Mouse (Mus musculus) spleen, adult 2 months (tissue): ENCODE measurements around the gene Kat5. TPM values are rescaled to one million over a fixed set of nuclear protein-coding genes. Genes with fewer than 3 reads are reported as not detected.

Experiments
- DNase-seq, 2 experiments: peaks; one replicate each; pipeline versions ENCODE4 v3.0.0 to v3.0.0-alpha.2; 2012 to 2021; ENCODE audit warnings: low spot score in 2 of 2, low read depth in 1 of 2
- H3K27ac ChIP-seq: fragments of 200-500 bp; 2 replicates; pipeline ENCODE4 v1.5.1; 2012; ENCODE audit warnings: low read length, inconsistent platforms; ENCODE audit not compliant: insufficient read depth
- H3K27me3 ChIP-seq: fragments of 200-500 bp; 2 replicates; pipeline ENCODE4 v1.6.1; 2012; ENCODE audit warnings: mild to moderate bottlenecking, moderate library complexity, low read length, inconsistent platforms; ENCODE audit not compliant: control insufficient read depth, insufficient read depth
- H3K36me3 ChIP-seq: fragments of 200-500 bp; 2 replicates; pipeline ENCODE4 v1.6.1; 2012; ENCODE audit warnings: mild to moderate bottlenecking, low read length, inconsistent platforms; ENCODE audit not compliant: control insufficient read depth, insufficient read depth
- H3K4me1 ChIP-seq: fragments of 200-500 bp; 2 replicates; pipeline ENCODE4 v1.6.1; 2011; ENCODE audit warnings: inconsistent platforms; ENCODE audit not compliant: control insufficient read depth, insufficient read depth, insufficient read length
- H3K4me3 ChIP-seq: fragments of 200-500 bp; 2 replicates; pipeline ENCODE4 v1.5.1; 2011; ENCODE audit warnings: mild to moderate bottlenecking, inconsistent platforms; ENCODE audit not compliant: insufficient read depth, insufficient read length; ENCODE audit errors: extremely low read depth
- CTCF ChIP-seq: fragments of 200-500 bp; IDR thresholded peaks from 2 replicates; pipeline ENCODE4 v1.5.1; 2011; ENCODE audit warnings: mild to moderate bottlenecking, inconsistent platforms; ENCODE audit not compliant: insufficient read depth, insufficient read length, insufficient replicate concordance; ENCODE audit errors: extremely low read depth
- POLR2A ChIP-seq: fragments of 200-500 bp; IDR thresholded peaks from 2 replicates; pipeline ENCODE4 v1.6.1; 2011; ENCODE audit warnings: low read depth, low read length, inconsistent platforms
- WGBS: fragments of 180-500 bp; shearing (Covaris S2); methylation state at CpG from one replicate; pipeline ENCODE4 v1.1.7; 2018; 5-methylcytosine and 5-hydroxymethylcytosine counted together
- polyA plus RNA-seq: library from polyadenylated mRNA; depleted of rRNA; stranded (reverse); fragments of >200 nt; gene quantifications from 2 replicates; pipeline ENCODE4 v1.2.3, GENCODE M21; 2012; rRNA removed

The Kat5 gene
- polyA plus RNA-seq, 1 experiment = 37.3 TPM

GRCm38 (mm10) chr19:5558770-5559169 is 51.3 kb downstream of the Kat5 start:
- no peak for DNase-seq
- Histone ChIP-seq H3K4me3 (no peak overlapping the region), H3K4me1 (peaks cover 9% of the 10 kb centered on the region), H3K36me3 (no peaks in the 10 kb centered on the region), H3K27me3 (peaks cover 28% of the 10 kb centered on the region), H3K27ac (no peak overlapping the region)
- TF ChIP-seq CTCF (no peak), POLR2A (no peak)
- WGBS = 75% methylated on average over 8 of the region's 8 CpGs

GRCm38 (mm10) chr19:5558169-5558568 is 51.9 kb downstream of the Kat5 start:
- H3K36me3 ChIP-seq = no peaks in the 10 kb centered on the region
- no peak for TF ChIP-seq CTCF
- no peak for TF ChIP-seq POLR2A
- peaks cover 9% of the 10 kb centered on the region for H3K4me1 ChIP-seq
- no peak overlapping the region for H3K4me3 ChIP-seq
- peaks cover 28% of the 10 kb centered on the region for H3K27me3 ChIP-seq
- 73% methylated on average over 7 of the region's 7 CpGs for WGBS
- no peak for DNase-seq
- H3K27ac ChIP-seq = no peak overlapping the region

GRCm38 (mm10) chr19:5554212-5554611 is 55.8 kb downstream of the Kat5 start:
- DNase-seq = no peak
- Histone ChIP-seq H3K4me3 (no peak overlapping the region), H3K27ac (no peak overlapping the region), H3K27me3 (peaks cover 6% of the 10 kb centered on the region; the same call in 1 of the 2 replicates), H3K4me1 (no peaks in the 10 kb centered on the region), H3K36me3 (no peaks in the 10 kb centered on the region)
- TF ChIP-seq CTCF = no peak
- no peak for TF ChIP-seq POLR2A
- 94% methylated on average over 14 of the region's 14 CpGs for WGBS

GRCm38 (mm10) chr19:5553802-5554201 is 56.2 kb downstream of the Kat5 start:
- no peak overlapping the region for H3K4me3 ChIP-seq
- no peak for DNase-seq
- 90% methylated on average over 8 of the region's 8 CpGs for WGBS
- no peak for TF ChIP-seq POLR2A
- TF ChIP-seq CTCF = no peak
- H3K27me3 ChIP-seq = 0 out of 2 replicates have a peak, but pooled peaks cover 2% of the 10 kb centered on the region
- H3K4me1 ChIP-seq = no peaks in the 10 kb centered on the region
- H3K27ac ChIP-seq = no peak overlapping the region
- no peaks in the 10 kb centered on the region for H3K36me3 ChIP-seq

Other genes with a start within 250 kb of the Kat5 start
- 17.4 and 20.0 TPM in 2 replicates for gene Eif1ad, start 243.5 kb downstream of the Kat5 start, polyA plus RNA-seq
- 72.0 and 79.8 TPM in 2 replicates for gene Banf1, start 243.1 kb downstream of the Kat5 start, polyA plus RNA-seq
- gene Sart1, start 221.5 kb downstream of the Kat5 start, polyA plus RNA-seq = 19.2 and 27.3 TPM in 2 replicates
- 1.9 and 2.3 TPM in 2 replicates for gene Tsga10ip, start 207.7 kb downstream of the Kat5 start, polyA plus RNA-seq
- 59.6 and 75.8 TPM in 2 replicates for gene Drap1, start 185.3 kb downstream of the Kat5 start, polyA plus RNA-seq
- 76.4 and 95.8 TPM in 2 replicates for gene AI837181, start 185.1 kb downstream of the Kat5 start, polyA plus RNA-seq
- 0.04 and 0.40 TPM in 2 replicates for gene Fosl1, start 162.7 kb downstream of the Kat5 start, polyA plus RNA-seq
- gene Ccdc85b, start 152.3 kb downstream of the Kat5 start, polyA plus RNA-seq = 5.3 and 6.8 TPM in 2 replicates
- 80.4 and 131 TPM in 2 replicates for gene Fibp, start 149.6 kb downstream of the Kat5 start, polyA plus RNA-seq
- 27.6 and 34.3 TPM in 2 replicates for gene Ctsw, start 141.7 kb downstream of the Kat5 start, polyA plus RNA-seq
- 21.7 and 29.4 TPM in 2 replicates for gene Efemp2, start 136.3 kb downstream of the Kat5 start, polyA plus RNA-seq
- gene Mus81, start 121.8 kb downstream of the Kat5 start, polyA plus RNA-seq = 41.5 and 53.9 TPM in 2 replicates
- 427 and 734 TPM in 2 replicates for gene Cfl1, start 119.8 kb downstream of the Kat5 start, polyA plus RNA-seq
- 0.77 and 1.5 TPM in 2 replicates for gene 1700020D05Rik, start 106.5 kb downstream of the Kat5 start, polyA plus RNA-seq
- gene Snx32, start 99.7 kb downstream of the Kat5 start, polyA plus RNA-seq = 10.8 and 12.2 TPM in 2 replicates
- gene Ovol1, start 49.6 kb downstream of the Kat5 start, polyA plus RNA-seq = 0.05 TPM in 2 replicates
- gene Ap5b1, start 42.2 kb downstream of the Kat5 start, polyA plus RNA-seq = 18.6 and 25.0 TPM in 2 replicates
- gene Rnaseh2c, start 8.4 kb downstream of the Kat5 start, polyA plus RNA-seq = 47.8 and 74.6 TPM in 2 replicates
- 87.1 and 110 TPM in 2 replicates for gene Rela, start 27.2 kb upstream of the Kat5 start, polyA plus RNA-seq
- 417 and 497 TPM in 2 replicates for gene Sipa1, start 53.5 kb upstream of the Kat5 start, polyA plus RNA-seq
- 73.4 and 88.7 TPM in 2 replicates for gene Map3k11, start 78.5 kb upstream of the Kat5 start, polyA plus RNA-seq
- 195 and 236 TPM in 2 replicates for gene Pcnx3, start 78.7 kb upstream of the Kat5 start, polyA plus RNA-seq
- gene Kcnk7, start 94.1 kb upstream of the Kat5 start, polyA plus RNA-seq = 0.19 and 0.39 TPM in 2 replicates
- gene Ehbp1l1, start 116.1 kb upstream of the Kat5 start, polyA plus RNA-seq = 94.6 and 101 TPM in 2 replicates
- gene Fam89b, start 119.4 kb upstream of the Kat5 start, polyA plus RNA-seq = 124 and 173 TPM in 2 replicates
- 22.5 and 25.8 TPM in 2 replicates for gene Ltbp3, start 130.7 kb upstream of the Kat5 start, polyA plus RNA-seq
- gene Scyl1, start 161.2 kb upstream of the Kat5 start, polyA plus RNA-seq = 65.4 and 68.0 TPM in 2 replicates